Mouse (Mus musculus) thymus, postnatal 0 days (tissue): ENCODE measurements around the gene Ldb3. TPM values are rescaled to one million over a fixed set of nuclear protein-coding genes. Genes with fewer than 3 reads are reported as not detected.

ENCODE experiments used
- DNase-seq: peaks from one replicate; pipeline ENCODE4 v3.0.0-alpha.2; 2015; ENCODE audit warnings: low spot score
- polyA plus RNA-seq: library from polyadenylated mRNA; unstranded; fragments of >200 nt; fragmentation: Nextera tagmentation; extraction: Ambion mirVana; gene quantifications from 2 replicates; pipeline ENCODE4 v1.2.1, GENCODE M21; 2015

Ldb3 gene
- polyA plus RNA-seq, 1 experiment from 2014 or later, result 0.29 TPM

GRCm38 (mm10) chr14:34590743-34591675 lies 2.5 kb upstream of the Ldb3 start:
- DNase-seq, result no peak

- DNase-seq, result no peak
These were observed 1.6 kb upstream of the Ldb3 start for GRCm38 (mm10) chr14:34590017-34590570.

GRCm38 (mm10) chr14:34589185-34589713 lies 767 bp upstream of the Ldb3 start:
- DNase-seq, result no peak

- no peak for DNase-seq
These were observed 477 bp downstream of the Ldb3 start for GRCm38 (mm10) chr14:34588005-34588404.

GRCm38 (mm10) chr14:34586871-34587270 lies 1.6 kb downstream of the Ldb3 start:
- DNase-seq, result no peak

GRCm38 (mm10) chr14:34585358-34586105 lies 3.0 kb downstream of the Ldb3 start:
- DNase-seq, result no peak

- no peak for DNase-seq
These were observed 5.6 kb downstream of the Ldb3 start for GRCm38 (mm10) chr14:34582740-34583427.

GRCm38 (mm10) chr14:34576858-34577257 lies 11.6 kb downstream of the Ldb3 start:
- DNase-seq, result no peak

GRCm38 (mm10) chr14:34574068-34574467 lies 14.4 kb downstream of the Ldb3 start:
- DNase-seq, result no peak

- no peak for DNase-seq
These were observed 15.1 kb downstream of the Ldb3 start for GRCm38 (mm10) chr14:34573348-34573913.

- no peak for DNase-seq
These were observed 16.7 kb downstream of the Ldb3 start for GRCm38 (mm10) chr14:34571610-34572387.

GRCm38 (mm10) chr14:34570903-34571302 lies 17.6 kb downstream of the Ldb3 start:
- no peak for DNase-seq

GRCm38 (mm10) chr14:34570294-34570693 lies 18.2 kb downstream of the Ldb3 start:
- DNase-seq, result peak; percentile 77

- DNase-seq, result no peak
These were observed 18.8 kb downstream of the Ldb3 start for GRCm38 (mm10) chr14:34569534-34570194.

- DNase-seq, result no peak
These were observed 19.9 kb downstream of the Ldb3 start for GRCm38 (mm10) chr14:34568626-34569025.

- DNase-seq, result no peak
These were observed 20.8 kb downstream of the Ldb3 start for GRCm38 (mm10) chr14:34567697-34568096.

- no peak for DNase-seq
These were observed 22.0 kb downstream of the Ldb3 start for GRCm38 (mm10) chr14:34566530-34566929.

- peak; percentile 21 for DNase-seq
These were observed 22.8 kb downstream of the Ldb3 start for GRCm38 (mm10) chr14:34565711-34566110.

- no peak for DNase-seq
These were observed 23.8 kb downstream of the Ldb3 start for GRCm38 (mm10) chr14:34564646-34565045.
